Mouse (Mus musculus): ENCODE data around the gene Akap12.

The Akap12 gene

DNA sequence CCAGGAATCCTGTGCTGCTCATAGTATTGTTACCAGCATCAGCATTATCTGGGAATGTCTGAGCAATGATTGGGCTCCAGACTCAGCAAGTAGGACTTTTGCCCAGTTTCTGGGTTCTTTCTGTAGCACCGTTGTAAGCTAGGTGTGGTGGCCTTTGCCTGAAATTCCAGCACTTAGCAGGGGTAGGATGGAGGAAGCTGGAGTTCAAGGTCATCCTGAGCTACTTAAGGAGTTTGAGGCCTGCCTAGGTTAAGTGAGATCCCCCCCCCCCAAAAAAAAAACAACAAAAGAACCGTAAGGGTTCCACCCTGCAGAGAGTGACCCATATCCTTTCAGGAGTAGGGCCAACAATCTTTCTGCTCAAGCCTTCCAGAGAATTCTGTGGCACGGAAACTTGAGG lies 98.4 kb downstream of the Akap12 start:
- no peak for DNase-seq

DNA sequence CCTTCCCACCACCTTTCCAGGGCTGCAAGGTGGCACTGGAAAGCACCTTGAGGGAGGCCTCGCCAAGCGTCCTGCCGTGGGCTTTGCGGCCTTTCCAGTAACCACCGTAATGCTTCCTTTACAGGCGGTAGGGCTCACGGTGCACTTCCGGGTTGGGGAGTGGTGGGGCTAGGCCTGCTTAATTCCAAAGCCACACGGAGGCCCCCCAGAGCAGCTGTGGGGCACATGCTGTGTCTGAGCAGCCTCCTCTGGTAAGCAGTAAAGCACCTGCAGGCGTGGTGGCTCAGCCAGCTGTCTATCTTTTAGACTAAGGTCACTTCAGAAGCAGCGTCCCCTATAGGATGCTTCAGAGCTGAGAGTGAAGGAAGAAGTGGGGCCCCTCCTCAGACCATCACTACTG lies 103.9 kb downstream of the Akap12 start:
- DNase-seq = no peak

DNA sequence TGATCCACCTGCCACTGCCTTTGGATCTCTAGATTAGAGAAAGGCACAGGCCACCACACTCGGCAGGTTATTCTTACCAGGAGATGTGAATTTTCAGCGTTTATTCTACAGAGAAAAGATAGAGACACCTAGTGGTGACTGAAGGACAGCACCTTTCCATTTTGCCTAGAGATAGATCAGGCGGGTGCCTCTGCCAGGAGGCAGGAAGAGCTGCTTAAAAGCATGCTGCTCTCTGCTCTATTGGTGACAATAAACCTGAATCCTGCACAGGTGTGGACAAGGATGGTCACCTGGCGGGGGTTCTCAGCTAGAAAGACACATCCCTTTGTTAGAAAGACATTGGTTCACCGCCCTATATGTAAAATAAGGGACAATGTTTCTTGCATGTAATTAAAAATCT lies 105.8 kb downstream of the Akap12 start:
- peak in 1 of 2 experiments; percentile 26 for DNase-seq

DNA sequence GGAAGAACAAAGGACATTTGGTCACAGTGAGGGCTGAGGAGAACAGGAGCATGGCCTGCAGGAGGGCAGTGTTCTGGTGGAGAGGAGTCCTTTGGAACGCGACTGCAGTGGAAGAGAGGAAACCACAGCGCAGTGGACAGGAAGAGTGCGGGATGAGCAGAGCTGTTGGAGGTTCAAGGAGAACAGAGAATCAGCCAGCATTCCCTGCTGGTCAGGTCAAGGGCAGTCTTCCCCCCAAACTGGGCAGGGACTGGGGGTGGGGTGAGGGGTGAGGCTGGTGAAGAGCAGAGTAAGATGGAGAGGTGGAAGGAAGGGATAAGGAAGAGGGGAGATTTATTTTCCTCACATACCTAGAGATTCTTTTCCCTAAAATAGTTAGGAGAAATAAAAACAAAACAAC lies 107.4 kb downstream of the Akap12 start:
- DNase-seq = no peak

DNA sequence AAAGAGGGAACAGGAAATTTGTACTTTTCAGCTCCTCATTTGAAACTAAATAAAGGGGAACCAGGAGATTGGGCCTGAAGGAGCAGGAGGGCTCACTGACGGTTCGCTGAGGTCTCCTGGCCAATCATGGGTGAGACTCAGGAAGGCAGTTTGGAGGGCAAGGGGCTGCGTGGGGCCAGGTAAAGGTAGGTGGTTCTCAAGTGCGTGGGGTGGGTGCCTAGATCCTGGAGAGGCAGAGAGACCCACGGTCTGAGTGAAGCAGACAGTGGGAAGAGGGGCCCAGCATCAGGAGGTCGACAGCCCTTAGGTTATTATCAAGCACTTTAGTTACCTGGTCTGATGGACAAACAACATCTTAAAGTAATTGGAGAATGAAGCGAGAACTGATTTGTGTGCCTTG lies 108.1 kb downstream of the Akap12 start:
- no peak for DNase-seq

DNA sequence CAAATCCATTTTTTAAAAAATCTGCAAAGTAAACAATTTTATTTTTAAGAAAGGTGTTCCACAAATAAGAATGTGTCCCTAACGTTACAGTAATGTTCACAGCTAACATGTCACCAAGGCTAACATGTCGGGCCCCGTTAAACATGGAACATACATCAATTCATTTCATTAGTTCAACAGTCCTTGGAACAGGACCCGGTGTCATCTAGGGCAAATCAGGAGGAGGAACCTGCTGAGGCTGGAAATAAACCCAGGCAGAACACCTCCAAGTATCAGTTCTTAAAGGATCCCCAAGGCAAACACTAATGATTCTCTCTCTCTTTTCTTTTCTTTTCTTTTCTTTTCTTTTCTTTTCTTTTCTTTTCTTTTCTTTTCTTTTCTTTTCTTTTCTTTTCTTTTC lies 108.6 kb downstream of the Akap12 start:
- DNase-seq = no peak

DNA sequence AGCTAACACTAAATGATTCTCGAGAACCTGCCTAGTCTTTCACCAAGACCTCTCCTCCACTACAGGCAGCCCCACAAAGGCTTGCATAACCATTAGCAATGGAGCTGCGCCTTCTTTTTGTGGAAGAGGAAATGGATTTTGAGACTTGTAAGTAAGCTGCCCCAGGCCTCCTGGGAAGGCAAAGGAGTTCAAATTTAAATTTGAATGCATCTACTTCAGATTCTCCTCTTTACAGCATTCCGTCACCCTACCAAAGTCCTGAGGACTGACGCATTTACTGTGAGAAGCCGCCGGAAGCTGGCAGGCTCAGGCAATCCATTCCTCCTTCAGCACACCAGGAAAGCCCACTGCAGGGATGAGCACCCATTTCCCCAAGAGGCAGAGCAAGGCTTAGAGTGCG lies 109.1 kb downstream of the Akap12 start:
- no peak for DNase-seq

DNA sequence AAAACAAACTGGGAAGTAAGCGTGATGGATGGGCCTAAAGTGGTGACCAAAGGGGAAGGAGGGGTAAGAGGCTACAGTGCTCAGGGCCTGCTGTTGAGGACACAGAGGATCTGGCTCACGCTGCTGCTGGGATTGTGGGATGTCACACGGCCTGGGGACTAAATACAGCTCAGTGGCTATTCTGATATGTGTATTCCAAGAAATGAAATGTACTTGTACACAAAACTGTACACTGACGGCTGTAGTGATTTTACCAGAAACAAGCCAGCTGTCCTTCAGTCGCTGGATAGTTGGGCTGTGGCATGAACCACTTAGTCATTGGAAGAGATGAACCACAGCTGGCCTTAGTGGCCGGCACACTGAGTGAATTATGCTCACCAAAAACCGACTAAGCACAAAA lies 110.3 kb downstream of the Akap12 start:
- peak in 1 of 2 experiments; percentile 64 for DNase-seq

DNA sequence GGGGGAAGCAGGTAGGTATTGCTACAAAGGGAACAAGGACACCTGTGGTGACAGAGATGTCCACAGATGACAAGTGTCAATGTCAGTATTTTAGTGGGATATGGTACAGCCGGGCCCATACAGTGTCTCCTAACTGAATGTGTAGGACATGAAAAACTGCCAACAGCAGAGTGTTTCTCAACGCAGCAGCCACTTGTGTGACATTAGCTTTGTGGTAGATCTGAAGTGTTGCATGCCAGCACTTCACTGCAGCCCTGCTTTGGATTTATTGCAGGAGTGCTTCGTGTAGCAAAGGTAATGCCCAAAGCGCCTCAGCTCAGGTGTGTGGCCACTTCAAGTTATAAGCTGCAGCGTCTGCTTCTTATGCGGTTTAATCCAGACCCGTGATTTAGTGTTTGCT lies 110.8 kb downstream of the Akap12 start:
- no peak for DNase-seq

DNA sequence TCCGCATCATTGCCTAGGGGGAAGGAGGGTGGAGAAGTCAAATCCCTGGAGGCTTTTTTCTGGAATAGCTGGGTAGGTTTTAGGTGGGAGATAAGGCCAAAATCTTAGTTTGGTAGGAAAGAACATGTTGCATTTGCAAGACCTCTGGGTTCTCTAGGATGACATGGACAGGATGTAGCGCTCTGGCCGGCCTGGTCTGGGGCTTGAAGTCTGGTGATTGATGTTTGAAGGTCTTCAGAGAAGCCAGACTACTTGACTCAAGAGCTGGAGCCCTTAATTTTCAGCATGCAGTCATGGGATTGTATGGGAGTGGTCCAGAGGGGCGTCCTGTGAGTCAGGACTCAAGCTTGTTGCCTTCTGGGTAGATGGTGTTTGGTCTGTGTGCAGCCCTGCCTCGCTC lies 114.6 kb downstream of the Akap12 start:
- no peak for DNase-seq

DNA sequence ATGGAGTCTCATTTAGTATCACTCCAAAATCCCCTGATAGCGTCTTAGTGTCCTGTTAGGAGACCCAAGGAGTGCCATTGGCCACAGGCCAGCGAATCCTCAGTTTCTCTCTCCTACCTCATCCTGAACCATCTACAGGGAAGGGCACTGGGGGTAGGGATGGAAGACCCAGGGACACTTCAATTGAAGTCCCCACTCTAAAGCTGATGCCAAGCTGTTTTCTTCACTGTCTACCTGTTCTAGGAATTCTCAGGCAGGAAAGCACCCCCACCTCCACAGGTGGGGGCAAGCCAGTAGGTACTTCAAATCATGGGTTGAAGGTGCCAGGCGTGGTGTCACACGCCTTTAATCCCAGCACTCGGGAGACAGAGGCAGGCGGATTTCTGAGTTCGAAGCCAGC lies 118.1 kb downstream of the Akap12 start:
- no peak for DNase-seq

DNA sequence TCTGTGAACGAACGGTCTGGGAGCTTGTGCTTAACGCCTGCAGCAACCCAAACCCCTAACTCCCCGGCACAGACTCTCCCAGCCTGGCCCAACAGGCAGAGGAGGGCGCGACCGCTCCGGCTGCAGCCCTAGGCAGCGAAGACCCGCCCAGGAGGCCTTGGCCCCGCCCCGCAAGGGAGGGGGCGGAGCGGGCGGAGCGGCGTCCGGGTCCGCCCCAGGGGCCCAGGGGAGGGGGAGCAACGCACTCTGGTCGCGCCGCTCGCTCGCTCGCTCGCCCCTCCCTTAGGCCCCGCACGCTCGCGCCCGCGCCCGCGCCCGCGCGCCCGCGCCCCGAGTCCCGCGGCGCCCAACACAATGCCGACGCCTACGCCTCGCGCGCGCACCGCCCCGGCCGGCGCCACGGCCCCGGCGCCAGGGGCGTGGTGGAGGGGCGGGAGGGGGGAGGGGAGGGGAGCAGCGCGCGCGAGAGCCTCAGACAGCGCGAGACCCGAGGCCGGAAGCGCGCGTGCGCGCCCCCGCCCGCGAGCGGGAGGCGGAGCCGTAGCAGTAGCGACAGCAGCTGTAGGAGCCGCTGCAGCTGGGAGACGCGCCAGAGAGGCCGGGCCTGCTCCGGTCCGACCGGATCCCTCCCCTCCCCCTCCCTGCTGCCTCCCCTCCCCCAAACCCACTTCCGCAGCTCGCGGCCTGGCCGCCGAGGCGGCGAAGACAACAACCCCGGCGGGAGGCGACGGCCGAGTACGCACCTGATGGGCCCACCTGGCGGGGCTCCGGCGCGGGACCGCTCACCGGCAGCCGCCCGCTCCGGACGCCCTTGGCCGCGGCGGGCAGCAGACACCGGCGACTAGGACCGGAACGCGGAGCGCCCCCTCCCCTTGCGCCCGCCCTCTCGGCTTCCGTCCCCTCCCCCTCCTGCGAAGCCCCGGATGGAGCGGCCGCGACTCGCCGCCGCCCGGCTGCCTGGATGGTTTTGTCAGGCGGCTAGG lies 120.7 kb downstream of the Akap12 start:
- peak; percentile 95 to 98 for DNase-seq

DNA sequence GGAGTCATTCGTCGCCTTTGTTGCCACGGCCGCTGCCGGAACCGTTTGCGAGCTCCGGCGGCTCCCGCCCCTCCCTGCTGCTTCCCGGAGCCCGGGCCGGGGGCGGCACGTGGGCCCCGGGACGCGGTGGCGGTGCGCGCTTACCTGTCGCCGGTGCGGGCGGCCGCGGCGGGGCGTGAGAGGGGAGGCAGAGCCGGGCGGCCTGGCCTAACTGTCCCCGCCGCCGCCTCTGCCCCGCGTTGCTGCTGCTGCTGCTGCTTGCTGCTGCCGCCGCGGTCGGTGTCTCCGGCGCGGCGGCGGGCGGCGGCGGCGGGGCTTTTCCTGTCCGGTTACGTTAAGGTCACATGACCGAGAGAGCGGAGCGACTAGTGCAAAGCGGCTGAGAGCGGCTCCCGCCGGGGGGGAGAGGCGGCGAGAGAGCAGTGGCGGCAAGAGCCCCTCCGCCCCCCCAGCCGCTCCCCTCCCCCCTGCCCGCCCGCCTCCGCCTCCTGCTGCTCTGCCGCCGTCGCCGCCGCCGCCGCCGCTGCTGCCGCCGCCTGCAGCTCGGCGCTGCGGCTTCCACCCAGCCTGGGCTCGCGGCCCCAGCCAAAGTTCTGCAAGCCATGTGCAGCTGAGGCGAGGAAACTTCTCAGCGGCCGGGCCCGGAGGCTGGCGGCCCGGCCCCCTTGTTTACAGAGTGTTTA lies 121.7 kb downstream of the Akap12 start, which contains the start of gene Zbtb2:
Gene Zbtb2, minus strand, starts transcription at position 408 of the 683 bp plus-strand sequence.
- peak; percentile 67 to 77 for DNase-seq

DNA sequence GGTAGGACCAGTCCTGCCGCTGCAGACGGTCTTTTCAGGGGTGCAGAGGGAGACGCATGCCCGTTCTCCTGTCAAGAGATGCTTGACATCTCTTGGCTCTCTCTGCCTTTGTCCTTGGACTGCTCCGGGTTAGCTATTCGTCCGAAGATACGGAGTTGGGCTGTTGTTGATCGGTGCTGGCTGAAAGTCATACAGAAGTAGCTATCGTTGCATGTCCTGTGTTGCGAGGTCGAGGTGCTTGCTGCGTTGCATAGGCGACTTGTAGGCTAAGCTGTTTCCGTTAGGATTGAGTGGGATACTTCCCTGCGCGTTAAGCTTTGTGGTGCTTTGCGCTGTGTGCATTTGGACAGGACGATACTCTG lies 122.2 kb downstream of the Akap12 start:
- DNase-seq = no peak

DNA sequence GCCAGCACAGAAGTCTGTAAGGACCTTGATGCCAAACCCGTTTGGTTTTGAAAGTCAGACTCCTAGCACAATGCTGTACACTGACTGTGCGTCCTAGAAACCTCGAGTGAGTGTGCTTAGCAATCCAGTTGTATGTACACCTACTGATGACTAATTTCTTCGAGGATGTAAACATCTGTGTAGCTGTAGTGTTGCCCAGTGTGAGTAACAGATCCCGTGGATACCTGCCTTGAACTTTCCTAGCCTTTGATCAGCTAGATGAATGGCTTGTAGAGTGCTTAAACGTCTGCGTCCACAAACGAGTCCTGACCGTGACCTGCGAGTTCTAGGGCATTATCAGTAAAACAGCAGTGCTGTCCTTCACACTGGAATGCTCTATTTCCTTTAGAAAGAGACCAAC lies 122.9 kb downstream of the Akap12 start:
- no peak for DNase-seq

DNA sequence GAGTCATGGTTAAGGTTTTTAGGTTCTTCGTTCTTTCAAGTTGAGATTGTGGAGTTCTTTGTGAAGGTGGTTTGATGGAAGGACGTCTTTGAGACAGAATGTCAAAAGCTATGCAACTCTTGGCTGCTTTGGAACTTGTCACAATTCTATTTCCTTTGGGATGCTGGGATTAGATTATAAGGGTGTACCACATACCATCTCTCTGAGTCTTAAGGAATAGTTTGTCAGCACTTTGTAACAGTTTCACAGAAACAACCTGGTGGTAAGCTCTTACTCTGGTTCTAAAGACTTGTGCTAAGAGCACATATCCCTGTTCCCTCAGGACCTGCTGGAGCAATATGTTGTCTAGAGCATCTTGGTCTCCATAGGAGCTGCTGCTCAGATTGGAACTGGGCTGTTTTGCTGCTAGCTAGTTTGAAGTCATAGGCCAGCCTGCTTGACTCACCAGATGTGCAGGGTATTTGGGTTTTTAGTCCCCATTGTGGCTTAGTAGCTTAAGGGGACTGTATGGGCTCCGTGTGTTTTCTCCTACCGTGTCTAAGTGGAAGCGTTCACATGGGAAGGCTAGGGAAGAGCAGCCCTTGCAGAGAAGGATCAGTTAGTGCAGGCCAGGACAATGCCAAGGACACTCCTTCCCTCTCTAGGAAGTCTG lies 123.4 kb downstream of the Akap12 start:
- no peak for DNase-seq

DNA sequence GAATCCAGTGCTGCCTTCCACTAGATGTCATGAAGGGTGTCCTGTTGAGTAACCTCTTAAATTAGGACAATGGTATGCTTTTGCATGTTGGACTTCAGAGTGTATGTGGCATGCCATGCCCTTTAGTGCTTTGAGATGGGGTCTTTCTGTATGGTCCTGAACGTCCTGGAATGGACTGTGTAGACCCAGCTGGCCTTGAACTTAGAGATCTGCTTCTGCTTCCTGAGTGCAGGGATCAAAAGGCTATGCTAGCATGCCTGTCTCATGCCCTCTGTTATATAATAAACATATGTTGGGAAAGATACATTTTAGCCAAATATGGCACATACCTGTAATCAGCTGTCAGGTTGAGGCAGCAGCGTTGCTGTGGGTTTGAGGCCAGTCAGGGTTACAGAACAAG lies 124.4 kb downstream of the Akap12 start:
- no peak for DNase-seq

DNA sequence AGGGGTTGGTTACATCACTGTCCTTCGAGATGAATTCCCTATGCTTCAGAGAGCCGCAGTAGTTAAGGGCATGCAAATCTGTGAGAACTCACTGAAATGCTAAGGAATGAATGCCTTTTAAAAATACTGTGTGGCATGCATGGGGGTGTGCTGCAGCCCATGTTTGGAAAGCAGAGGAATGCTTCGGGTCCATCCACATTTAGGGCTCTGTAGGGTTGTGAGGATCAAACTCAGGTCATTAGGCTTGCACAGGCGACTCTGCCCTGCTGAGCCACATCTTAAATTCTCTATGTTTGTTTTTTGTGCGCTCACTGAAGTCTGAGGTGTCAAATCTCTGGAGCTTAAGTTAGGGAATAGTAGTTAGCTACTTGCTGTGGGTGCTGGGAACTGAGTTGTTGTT lies 124.9 kb downstream of the Akap12 start:
- no peak for DNase-seq

DNA sequence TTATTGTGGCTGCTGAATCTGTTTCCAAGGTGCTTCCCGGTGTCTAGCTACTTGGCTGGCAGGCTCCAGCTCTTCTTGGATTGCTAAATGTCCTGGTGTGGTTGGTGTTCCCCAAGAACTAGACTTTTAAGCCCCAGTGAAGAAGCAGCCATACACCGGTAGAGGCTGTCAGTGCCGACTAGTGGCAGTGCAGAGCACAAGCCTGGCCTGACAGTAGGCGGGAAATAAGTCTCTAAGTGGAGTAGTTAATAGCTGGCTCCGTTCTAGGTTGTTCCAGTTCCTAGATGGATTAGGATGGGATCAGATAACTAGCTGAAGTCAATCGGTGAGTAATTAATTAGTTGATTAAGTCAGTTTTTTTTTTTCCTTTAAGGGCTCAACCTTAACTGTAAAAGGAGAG lies 125.7 kb downstream of the Akap12 start:
- DNase-seq = peak; percentile 37 to 54

DNA sequence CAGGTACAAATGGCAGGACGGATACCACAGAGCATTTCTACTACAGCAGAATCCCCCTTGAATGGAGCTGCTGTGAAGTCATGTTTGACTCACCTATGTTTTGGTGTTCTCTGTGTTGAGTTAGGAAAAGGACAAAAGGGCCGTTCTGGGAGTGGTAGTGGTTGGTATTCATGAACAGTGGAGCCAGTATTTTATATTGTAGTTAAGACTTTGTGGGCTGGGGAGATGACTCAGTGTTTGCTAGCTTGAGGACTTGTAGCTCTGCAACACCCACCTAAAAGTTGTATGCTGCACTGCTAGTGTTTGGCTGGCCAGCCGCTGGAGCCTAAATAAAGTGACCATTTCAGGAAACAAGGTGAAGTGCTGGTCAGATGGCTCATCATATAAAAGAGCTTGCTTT lies 129.1 kb downstream of the Akap12 start:
- DNase-seq = no peak

DNA sequence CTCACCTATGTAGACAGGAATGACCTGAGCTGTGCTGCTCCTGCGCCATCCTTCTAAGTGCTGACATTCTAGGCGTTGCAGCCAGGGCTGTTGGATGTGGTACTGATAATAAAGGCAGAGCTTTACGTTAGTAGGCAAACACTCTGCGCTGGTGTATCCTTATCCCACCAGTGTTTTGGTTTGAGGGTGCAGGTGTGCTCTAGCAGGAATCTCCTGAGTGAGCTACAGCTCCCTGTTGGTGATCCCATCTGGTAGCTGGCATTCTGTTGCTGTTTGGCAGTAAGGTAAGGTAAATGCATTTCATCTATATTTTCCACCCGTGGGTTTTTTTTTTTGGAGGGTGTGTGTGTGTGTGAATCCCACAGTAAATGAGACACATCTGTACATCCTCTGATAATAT lies 131.9 kb downstream of the Akap12 start:
- no peak for DNase-seq

DNA sequence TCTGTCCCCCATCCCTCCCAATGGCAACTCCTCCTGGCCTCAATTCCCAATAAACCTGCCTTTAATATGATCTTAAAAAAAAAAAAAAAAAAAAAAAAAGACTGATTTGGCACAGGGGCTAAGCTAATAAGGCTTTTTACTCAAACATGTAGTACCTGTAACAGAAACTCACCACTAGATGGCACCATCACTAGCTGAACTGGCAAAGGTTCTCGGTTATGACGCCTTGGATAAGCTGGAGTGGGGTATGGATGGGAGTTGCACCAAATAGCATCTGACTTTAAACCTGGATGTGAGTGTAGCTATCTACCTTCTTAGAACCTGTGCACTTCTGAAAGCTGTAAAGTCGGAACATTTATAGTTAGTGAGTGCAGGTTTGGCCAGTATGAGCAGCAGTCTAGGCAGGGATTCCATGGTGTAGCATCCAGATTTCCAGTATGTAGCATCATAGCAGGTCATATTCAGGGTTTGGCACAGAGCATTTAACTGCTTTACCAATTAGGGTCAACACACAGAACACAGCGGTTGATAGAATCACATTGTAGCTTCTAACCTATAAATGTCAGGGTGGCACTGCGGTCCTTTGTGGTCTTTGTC lies 138.8 kb downstream of the Akap12 start:
- DNase-seq = peak in 1 of 2 experiments; percentile 53

DNA sequence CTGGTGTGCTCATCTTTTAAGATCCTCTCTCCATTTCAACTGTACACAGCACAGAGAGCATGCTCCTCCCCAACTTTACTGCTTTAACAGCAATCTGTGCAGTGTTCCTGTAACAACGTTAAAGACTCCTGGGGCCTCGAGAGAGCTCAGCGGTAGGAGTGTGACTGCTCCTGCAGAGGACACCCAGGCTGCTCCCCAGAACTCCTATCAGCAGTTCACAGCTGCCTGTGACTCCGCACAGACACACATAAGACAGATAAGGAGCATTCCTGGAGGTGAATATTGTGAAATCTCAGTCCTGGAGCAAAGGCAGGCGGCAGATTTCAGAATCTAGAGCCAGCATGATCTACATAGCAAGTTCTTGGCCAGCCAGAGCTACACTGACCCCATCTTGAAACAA lies 139.3 kb downstream of the Akap12 start:
- DNase-seq = no peak

All from lung, postnatal 4 days (tissue).